11 mouse cellular contexts compared by ENCODE assay signal in the genomic region with DNA sequence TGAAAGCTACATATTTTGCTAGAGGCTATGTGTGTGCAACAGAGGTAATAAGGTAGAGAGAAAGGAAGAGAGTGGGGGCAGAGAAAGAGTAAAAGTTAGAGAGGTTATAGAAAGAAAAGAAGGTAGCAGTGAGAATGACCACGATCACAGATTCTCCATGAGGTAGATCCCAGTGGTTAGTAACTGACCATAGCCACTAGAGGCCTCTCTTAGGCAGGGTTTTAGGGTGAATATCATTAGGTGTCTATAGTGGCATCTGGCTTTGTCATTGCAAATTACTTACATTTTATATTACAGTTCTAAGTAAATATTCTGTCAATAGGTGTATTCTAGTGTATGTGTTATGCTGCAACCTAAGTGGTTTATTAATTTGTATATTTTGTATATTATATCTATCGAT.
DNase-seq lines count a peak whose midpoint lies in the region; ATAC-seq and TF ChIP-seq lines count a peak whose summit lies in the region.
"Had no signal": no experiment of that assay in that cellular context is flagged by ENCODE, and none has a peak within 500 bp of the region (broad histone marks: within the 10 kb centered on the region; RNA-seq: fewer than 3 reads in every experiment).

No protein-coding gene starts in this region.

- no peak overlapping the region for H3K4me2 ChIP-seq in kidney, postnatal 0 days (ENCODE audit: low read length)
- H3K4me2 ChIP-seq: embryonic facial prominence, embryonic 12.5 days; limb, embryonic 12.5 days; stomach, embryonic 15.5 days had no signal

- WGBS in kidney, postnatal 0 days = 67% methylated on average over 2 of the region's 2 CpGs

- no peak overlapping the region for H3K4me3 ChIP-seq in kidney, postnatal 0 days (replicated peaks; ENCODE audit: low read depth, low read length)
- H3K4me3 ChIP-seq: embryonic facial prominence, embryonic 12.5 days; limb, embryonic 12.5 days; stomach, embryonic 15.5 days had no signal

- no peaks in the 10 kb centered on the region for H3K36me3 ChIP-seq in kidney, postnatal 0 days (ENCODE audit: insufficient read depth, low read length)
- H3K36me3 ChIP-seq: embryonic facial prominence, embryonic 12.5 days; limb, embryonic 12.5 days; stomach, embryonic 15.5 days had no signal

- no peaks in the 10 kb centered on the region for H3K9me3 ChIP-seq in kidney, postnatal 0 days (replicated peaks; ENCODE audit: low read length)
- H3K9me3 ChIP-seq: embryonic facial prominence, embryonic 12.5 days; limb, embryonic 12.5 days; stomach, embryonic 15.5 days had no signal

- TF ChIP-seq CTCF in kidney, postnatal 0 days (IDR thresholded peaks at IDR 0.05; ENCODE audit: low read depth) = peak; percentile 78

- ATAC-seq in kidney, postnatal 0 days (replicated peaks; ENCODE audit: low FRiP score, low read depth) = no peak
- ATAC-seq in megakaryocyte progenitor cell, adult 5-6 weeks (replicated peaks; ENCODE audit: poor library complexity) = peak; percentile 88

- DNase-seq in kidney, postnatal 0 days (ENCODE audit: low spot score) = peak; percentile 70
- no peak for DNase-seq in kidney, adult 11 months
- DNase-seq in MN1 (ENCODE audit: low spot score) = peak; percentile 33
- peak; percentile 54 for DNase-seq in embryo, embryonic 11 days
- DNase-seq in layer of hippocampus, postnatal 10 days (ENCODE audit: low spot score in 2 of 2) = no peak
- no peak for DNase-seq in right cerebral cortex, postnatal 10 days (ENCODE audit: low spot score in 2 of 2)
- no peak for DNase-seq in kidney, adult 18-20 months

- H3K9ac ChIP-seq in kidney, postnatal 0 days (ENCODE audit: low read depth, low read length) = no peak overlapping the region
- H3K9ac ChIP-seq: embryonic facial prominence, embryonic 12.5 days; limb, embryonic 12.5 days; stomach, embryonic 15.5 days had no signal

- H3K27ac ChIP-seq in kidney, postnatal 0 days = no peak overlapping the region
- H3K27ac ChIP-seq: embryonic facial prominence, embryonic 12.5 days; limb, embryonic 12.5 days; stomach, embryonic 15.5 days had no signal

- H3K4me1 ChIP-seq in kidney, postnatal 0 days (replicated peaks; ENCODE audit: insufficient read depth, low read length) = no peaks in the 10 kb centered on the region
- H3K4me1 ChIP-seq: embryonic facial prominence, embryonic 12.5 days; limb, embryonic 12.5 days; stomach, embryonic 15.5 days had no signal

- no peaks in the 10 kb centered on the region for H3K27me3 ChIP-seq in kidney, postnatal 0 days (ENCODE audit: insufficient read depth, low read length)
- H3K27me3 ChIP-seq: embryonic facial prominence, embryonic 12.5 days; limb, embryonic 12.5 days; stomach, embryonic 15.5 days had no signal

Comparison
In these comparisons a context has a peak if more than half of its experiments do, and no peak if none do; other contexts are left out.
1. DNase-seq: peak in kidney, postnatal 0 days (single experiment), MN1 (single experiment) and embryo, embryonic 11 days (single experiment); none in kidney, adult 11 months (single experiment), layer of hippocampus, postnatal 10 days (0 of 2), right cerebral cortex, postnatal 10 days (0 of 2) and kidney, adult 18-20 months (single experiment).